Mouse (Mus musculus) hindbrain, embryonic 16.5 days (tissue): ENCODE measurements at regions not wholly inside any gene's neighbourhood (a gene's known extent, or its start where the extent isn't known, plus 50 kb on each side); places are given as distances from the start of the nearest gene placed in this dataset.
"Not testable (repeated sequence)": the region's sequence is repeated elsewhere in the genome, so short reads cannot be mapped to it uniquely, and the experiment has no call there.

Experiments
- ATAC-seq: fragments of 200-750 bp; cut with Nextera tagmentation; 2 replicates; pipeline ENCODE4 v1.8.0; 2017; ENCODE audit warnings: moderate TSS enrichment, moderate library complexity
- H3K27ac ChIP-seq: fragments of 300-500 bp; sonication (generic); 2 replicates; pipeline ENCODE4 v1.5.1; 2014; ENCODE audit warnings: low read depth, mild to moderate bottlenecking, control low read depth, low read length, moderate library complexity
- H3K27me3 ChIP-seq: fragments of 300-500 bp; sonication (generic); replicated peaks from 2 replicates; pipeline ENCODE4 v1.6.1; 2014; ENCODE audit warnings: low read length; ENCODE audit not compliant: control insufficient read depth, insufficient read depth
- H3K36me3 ChIP-seq: fragments of 300-500 bp; sonication (generic); 2 replicates; pipeline ENCODE4 v1.6.1; 2014; ENCODE audit warnings: mild to moderate bottlenecking, low read length, moderate library complexity, mixed read lengths; ENCODE audit not compliant: control insufficient read depth, insufficient read depth
- H3K4me1 ChIP-seq: fragments of 300-500 bp; sonication (generic); 2 replicates; pipeline ENCODE4 v1.6.1; 2014; ENCODE audit warnings: low read depth, low read length; ENCODE audit not compliant: control insufficient read depth, insufficient read depth
- H3K4me2 ChIP-seq: fragments of 300-500 bp; sonication (generic); 2 replicates; pipeline ENCODE4 v1.6.1; 2014; ENCODE audit warnings: mild to moderate bottlenecking, low read length, control low read depth, moderate library complexity
- H3K4me3 ChIP-seq: fragments of 300-500 bp; sonication (generic); 2 replicates; pipeline ENCODE4 v1.5.1; 2014; ENCODE audit warnings: mild to moderate bottlenecking, low read length, control low read depth, moderate library complexity
- H3K9ac ChIP-seq: fragments of 300-500 bp; sonication (generic); 2 replicates; pipeline ENCODE4 v1.6.1; 2014; ENCODE audit warnings: low read depth, mild to moderate bottlenecking, control low read depth, low read length, moderate library complexity
- H3K9me3 ChIP-seq: fragments of 300-500 bp; sonication (generic); 2 replicates; pipeline ENCODE4 v1.6.1; 2014; ENCODE audit warnings: mild to moderate bottlenecking, low read length, moderate library complexity; ENCODE audit not compliant: control insufficient read depth
- WGBS: fragments of 180-500 bp; shearing (Covaris S2); extraction: QIAGEN DNeasy Blood & Tissue Kit; methylation state at CpG from one replicate; pipeline ENCODE4 v1.1.7; 2014; 5-methylcytosine and 5-hydroxymethylcytosine counted together

DNA sequence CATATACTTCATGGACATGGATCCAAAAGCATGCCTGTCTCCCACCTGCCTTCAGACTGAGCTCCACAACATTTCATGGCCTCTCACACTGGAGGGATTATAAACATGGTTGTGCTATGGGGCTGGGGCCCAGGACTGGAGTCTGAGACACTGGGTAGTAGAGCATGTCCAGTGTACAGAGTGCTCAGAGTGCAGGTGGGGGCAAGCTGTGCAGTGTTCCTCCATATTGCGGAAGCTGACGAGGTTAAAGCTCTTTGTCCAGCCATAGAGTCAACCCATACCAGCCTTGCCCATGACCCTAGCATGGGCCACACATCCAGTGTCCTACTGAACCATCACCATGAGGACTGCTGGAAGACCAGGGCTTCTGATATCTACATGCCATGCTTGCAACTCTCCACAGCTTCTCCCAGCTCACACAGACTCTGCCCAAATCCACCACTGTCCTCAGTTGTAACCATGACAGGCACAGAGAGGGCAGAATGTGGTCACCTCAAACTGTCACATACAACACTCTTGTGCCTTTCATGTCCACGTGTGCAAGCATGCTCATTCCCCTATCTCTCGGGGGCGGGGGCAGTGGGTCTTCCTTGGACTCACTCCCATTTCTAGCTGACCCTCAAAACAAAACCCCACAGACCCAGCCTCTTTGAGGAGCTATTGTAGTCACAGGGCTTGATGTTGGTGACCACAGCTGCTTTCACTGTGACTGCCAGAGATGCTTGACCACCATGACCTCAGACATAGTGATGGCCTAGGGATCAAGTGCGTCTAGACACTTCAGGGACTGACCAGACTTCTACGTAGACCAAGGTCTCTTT is 55.9 kb downstream of the Tmem121 start:
- no peak overlapping the region for H3K4me3 ChIP-seq
- H3K27me3 ChIP-seq = no peaks in the 10 kb centered on the region
- H3K9ac ChIP-seq = no peak overlapping the region
- 83% methylated on average over 7 of the region's 7 CpGs for WGBS
- H3K4me1 ChIP-seq = no peaks in the 10 kb centered on the region
- no peaks in the 10 kb centered on the region for H3K9me3 ChIP-seq
- no peaks in the 10 kb centered on the region for H3K36me3 ChIP-seq
- ATAC-seq = no peak
- no peak overlapping the region for H3K4me2 ChIP-seq
- no peak overlapping the region for H3K27ac ChIP-seq

DNA sequence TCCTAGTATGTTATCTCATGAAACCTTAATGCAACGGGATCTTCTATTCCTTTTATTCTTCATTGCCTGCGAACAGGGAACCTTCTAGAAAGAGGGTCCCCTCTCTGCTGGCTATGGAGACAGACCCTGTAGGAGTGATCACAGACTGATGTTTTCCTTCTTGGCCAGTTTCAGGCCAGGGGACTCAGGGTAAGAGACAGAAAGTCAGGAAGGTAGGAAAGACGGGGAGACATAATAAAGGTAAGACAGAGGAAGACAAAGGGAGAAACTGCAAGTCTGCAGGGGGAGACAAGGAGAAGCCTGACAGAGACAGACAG is 56.4 kb downstream of the Tmem121 start:
- no peak overlapping the region for H3K27ac ChIP-seq
- H3K9me3 ChIP-seq = no peaks in the 10 kb centered on the region
- H3K4me1 ChIP-seq = no peaks in the 10 kb centered on the region
- no peak overlapping the region for H3K4me3 ChIP-seq
- WGBS = 88% methylated on average over 3 of the region's 3 CpGs
- H3K27me3 ChIP-seq = no peaks in the 10 kb centered on the region
- no peaks in the 10 kb centered on the region for H3K36me3 ChIP-seq
- no peak for ATAC-seq
- H3K4me2 ChIP-seq = no peak overlapping the region
- H3K9ac ChIP-seq = no peak overlapping the region

DNA sequence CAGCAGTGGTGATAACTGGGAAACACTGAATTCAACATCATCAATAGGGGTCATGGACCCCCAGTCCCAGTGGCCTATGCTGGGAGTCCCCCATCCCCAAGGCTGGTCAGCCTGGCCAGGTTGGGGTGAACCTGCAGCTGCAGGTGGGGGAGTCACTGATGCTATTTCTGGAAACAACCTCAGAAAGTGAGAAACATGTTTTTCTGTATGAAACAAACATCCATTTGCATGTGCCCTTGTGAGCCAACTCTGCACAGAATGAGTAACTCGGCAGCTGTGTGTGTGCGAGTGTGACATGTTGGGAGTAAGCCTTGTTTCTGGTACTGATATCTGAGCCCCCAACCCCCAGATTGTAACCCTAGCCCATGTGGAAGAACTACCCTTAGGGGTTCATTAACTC is 59.0 kb downstream of the Tmem121 start:
- H3K9ac ChIP-seq = no peak overlapping the region
- H3K4me1 ChIP-seq = no peaks in the 10 kb centered on the region
- H3K27ac ChIP-seq = no peak overlapping the region
- no peak overlapping the region for H3K4me2 ChIP-seq
- ATAC-seq = no peak
- no peaks in the 10 kb centered on the region for H3K9me3 ChIP-seq
- H3K27me3 ChIP-seq = no peaks in the 10 kb centered on the region
- H3K4me3 ChIP-seq = no peak overlapping the region
- WGBS = 100% methylated on average over 2 of the region's 2 CpGs
- no peaks in the 10 kb centered on the region for H3K36me3 ChIP-seq

DNA sequence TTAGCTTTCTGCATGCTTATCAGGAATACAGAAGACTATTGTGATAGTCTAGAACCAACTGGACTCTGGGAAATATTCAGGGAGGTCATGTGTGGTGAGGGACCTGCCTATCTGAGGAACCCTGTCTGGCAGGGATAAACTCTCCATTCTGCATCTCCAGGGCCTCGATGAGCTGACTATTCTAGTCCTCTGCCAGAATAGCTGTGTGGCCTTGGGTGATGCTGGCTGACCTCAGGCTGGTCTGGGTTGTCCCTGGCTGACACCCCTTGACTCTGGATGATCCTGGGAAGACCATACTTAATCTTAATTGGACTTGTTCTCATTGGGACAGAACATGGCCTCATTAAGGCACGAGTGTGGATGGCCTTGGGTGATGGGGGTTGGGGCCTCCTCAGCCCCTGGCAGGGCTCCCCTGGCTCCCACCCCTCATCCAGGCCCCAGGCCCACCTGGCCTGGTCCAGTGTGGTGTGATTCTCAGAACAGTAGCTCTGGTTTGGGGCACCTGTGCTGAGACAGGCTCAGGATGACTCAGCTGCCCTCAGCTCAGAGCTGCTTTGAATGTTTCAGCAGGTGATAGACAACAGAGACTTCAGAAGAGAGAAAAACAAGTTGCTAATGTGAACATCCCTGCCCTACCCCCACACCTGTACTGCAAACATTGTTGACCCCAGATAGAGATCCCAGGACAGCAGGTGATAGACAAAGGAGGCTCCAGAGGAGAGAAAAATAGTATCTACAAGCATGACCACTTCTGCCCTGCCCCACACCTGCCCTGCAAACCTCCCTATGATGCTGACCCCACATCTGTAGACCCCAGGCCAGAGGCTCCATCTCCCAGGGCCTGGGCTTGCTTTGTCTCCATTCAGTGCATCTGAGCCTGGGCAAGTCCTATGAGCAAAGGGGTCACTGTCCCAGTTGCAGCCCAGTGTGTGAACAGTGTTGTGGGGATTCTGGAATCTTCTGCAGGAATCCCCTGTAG is 68.0 kb downstream of the Tmem121 start:
- WGBS = 92% methylated on average over 2 of the region's 2 CpGs

DNA sequence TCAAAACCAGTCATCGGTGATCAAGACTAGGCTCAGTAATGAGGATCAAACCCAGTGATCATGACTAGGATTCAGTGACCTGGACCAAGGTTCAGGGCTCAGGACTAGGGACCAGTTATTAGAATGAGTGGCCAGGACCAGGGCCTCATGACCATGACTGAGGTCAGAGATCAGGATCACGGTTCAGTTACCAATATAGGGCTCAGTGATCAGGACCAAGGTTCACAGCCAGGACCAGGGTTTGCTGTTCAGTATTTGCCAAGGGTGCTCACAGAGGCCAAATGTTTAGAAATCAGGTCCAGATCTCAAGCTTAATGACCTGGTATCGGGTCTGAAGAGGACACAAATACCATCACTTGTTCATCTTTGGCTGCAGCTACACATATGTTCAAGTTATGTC is 69.6 kb downstream of the Tmem121 start:
- Histone ChIP-seq H3K4me3 (no peak overlapping the region), H3K4me1 (no peaks in the 10 kb centered on the region), H3K9me3 (no peaks in the 10 kb centered on the region), H3K4me2 (no peak overlapping the region), H3K36me3 (no peaks in the 10 kb centered on the region), H3K9ac (no peak overlapping the region), H3K27ac (no peak overlapping the region), H3K27me3 (no peaks in the 10 kb centered on the region)
- ATAC-seq = no peak
- WGBS = 92% methylated on average over 3 of the region's 3 CpGs

More for the DNA sequence above, 68.0 kb downstream of the Tmem121 start:
- H3K4me1 ChIP-seq, H3K27ac ChIP-seq, H3K36me3 ChIP-seq, H3K27me3 ChIP-seq, H3K4me2 ChIP-seq, H3K9ac ChIP-seq, ATAC-seq, H3K9me3 ChIP-seq, H3K4me3 ChIP-seq: not testable (repeated sequence)

DNA sequence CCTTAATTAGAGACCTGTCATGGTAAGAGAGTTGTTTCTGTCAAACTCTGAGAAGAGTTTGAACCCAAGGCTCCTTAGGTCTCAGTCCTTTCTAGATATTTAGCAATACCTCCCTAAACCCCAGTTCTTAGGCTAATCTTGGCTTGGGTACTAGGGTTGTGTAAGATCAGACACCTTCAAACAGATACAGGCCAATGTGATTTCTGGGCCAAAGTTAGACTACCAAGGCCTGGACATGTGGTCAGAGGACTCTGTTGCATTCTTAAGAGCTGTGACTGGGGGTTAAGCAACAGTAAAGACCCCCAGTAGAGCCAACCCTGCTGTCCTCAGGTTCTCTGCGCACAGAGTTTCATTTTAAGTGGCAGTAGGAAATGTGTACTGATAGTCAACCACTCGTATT is 70.9 kb downstream of the Tmem121 start:
- no peaks in the 10 kb centered on the region for H3K4me1 ChIP-seq
- no peaks in the 10 kb centered on the region for H3K9me3 ChIP-seq
- H3K27me3 ChIP-seq = no peaks in the 10 kb centered on the region
- 80% methylated on average over 2 of the region's 2 CpGs for WGBS
- no peak overlapping the region for H3K4me2 ChIP-seq
- H3K4me3 ChIP-seq = no peak overlapping the region
- no peak overlapping the region for H3K27ac ChIP-seq
- H3K36me3 ChIP-seq = no peaks in the 10 kb centered on the region
- H3K9ac ChIP-seq = no peak overlapping the region
- ATAC-seq = no peak

DNA sequence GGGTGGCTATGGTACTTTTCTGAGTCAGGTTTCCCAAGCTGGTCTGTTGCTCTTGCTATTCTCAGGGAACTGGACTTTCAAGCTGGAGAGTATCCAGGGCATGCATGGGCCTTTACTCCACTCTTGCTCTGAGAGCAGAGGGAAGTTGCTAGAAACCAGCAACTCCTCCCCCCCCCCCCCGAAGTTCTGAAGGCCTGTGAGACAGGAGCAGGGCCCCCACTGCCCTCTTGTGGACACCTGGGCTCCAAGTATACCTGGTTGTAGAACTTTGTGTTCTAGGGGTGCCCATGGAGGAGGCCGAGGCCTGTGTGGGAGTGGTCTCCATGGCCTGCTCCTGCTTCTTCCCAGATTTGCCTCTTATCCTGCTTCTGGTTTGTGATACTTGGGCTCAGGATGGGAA is 71.5 kb downstream of the Tmem121 start:
- Histone ChIP-seq H3K36me3 (no peaks in the 10 kb centered on the region), H3K27ac (no peak overlapping the region), H3K9ac (no peak overlapping the region), H3K27me3 (no peaks in the 10 kb centered on the region), H3K4me2 (no peak overlapping the region), H3K4me3 (no peak overlapping the region), H3K9me3 (no peaks in the 10 kb centered on the region), H3K4me1 (no peaks in the 10 kb centered on the region)
- WGBS = 67% methylated on average over 2 of the region's 2 CpGs
- ATAC-seq = no peak

DNA sequence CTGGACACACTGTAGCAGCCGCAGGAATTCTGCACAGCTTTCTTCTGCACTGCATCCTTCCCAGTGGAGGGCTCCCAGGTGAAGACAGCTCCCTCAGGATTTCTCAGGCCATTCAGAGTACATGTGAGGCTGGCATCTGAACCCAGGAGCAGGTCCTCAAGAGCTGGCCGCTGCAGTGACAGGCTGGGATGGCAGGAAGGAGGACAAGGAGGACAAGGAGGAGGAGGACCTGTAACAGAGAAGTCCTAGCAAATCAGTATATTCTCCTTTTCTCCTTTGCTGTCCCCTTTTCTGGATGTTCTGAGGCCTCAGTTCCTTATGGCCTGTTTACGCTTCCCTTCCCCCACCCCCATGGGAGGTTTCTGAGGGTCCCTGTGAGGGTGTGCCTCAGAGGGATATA is 73.7 kb downstream of the Tmem121 start:
- Histone ChIP-seq H3K4me1 (no peaks in the 10 kb centered on the region), H3K9ac (no peak overlapping the region), H3K27ac (no peak overlapping the region), H3K27me3 (no peaks in the 10 kb centered on the region), H3K4me2 (no peak overlapping the region), H3K4me3 (no peak overlapping the region), H3K9me3 (no peaks in the 10 kb centered on the region), H3K36me3 (no peaks in the 10 kb centered on the region)
- 83% methylated on average over 3 of the region's 3 CpGs for WGBS
- ATAC-seq = no peak

DNA sequence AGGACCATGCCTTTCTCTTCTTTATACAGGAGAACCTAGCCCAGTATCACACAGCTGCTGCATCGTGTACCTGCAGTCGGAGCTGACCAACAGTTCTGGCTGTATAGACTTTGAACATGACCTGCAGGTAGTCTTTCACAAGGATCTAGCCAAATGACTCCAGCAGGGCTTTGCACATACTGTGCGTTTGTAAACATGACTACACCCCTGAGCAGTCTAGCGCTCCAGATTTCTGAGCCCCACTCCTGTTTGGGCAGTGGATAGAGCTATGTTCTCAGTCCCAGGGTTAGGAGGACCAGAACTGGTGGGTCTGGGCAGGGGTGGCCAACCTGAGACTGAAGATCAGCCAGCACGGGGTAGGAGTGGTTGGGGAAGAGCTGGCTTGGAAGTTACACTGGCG is 74.6 kb downstream of the Tmem121 start:
- 88% methylated on average over 6 of the region's 6 CpGs for WGBS
- Histone ChIP-seq H3K9ac (no peak overlapping the region), H3K9me3 (no peaks in the 10 kb centered on the region), H3K4me3 (no peak overlapping the region), H3K36me3 (no peaks in the 10 kb centered on the region), H3K27ac (no peak overlapping the region), H3K4me2 (no peak overlapping the region), H3K27me3 (no peaks in the 10 kb centered on the region), H3K4me1 (no peaks in the 10 kb centered on the region)
- ATAC-seq = no peak
